Mouse (Mus musculus) central nervous system, embryonic 14 days (tissue): Measurements from ENCODE around the gene Lgals2. TPM values are rescaled to one million over a fixed set of nuclear protein-coding genes. Genes with fewer than 3 reads are reported as not detected.

ENCODE experiments used
- polyA plus RNA-seq: library from polyadenylated mRNA; depleted of rRNA; stranded (reverse); fragments of >200 nt; gene quantifications from 2 replicates; pipeline ENCODE4 v1.2.3, GENCODE M21; 2012; rRNA removed

Lgals2 gene
- 0.10 and 0.29 TPM in 2 replicates for polyA plus RNA-seq

DNA sequence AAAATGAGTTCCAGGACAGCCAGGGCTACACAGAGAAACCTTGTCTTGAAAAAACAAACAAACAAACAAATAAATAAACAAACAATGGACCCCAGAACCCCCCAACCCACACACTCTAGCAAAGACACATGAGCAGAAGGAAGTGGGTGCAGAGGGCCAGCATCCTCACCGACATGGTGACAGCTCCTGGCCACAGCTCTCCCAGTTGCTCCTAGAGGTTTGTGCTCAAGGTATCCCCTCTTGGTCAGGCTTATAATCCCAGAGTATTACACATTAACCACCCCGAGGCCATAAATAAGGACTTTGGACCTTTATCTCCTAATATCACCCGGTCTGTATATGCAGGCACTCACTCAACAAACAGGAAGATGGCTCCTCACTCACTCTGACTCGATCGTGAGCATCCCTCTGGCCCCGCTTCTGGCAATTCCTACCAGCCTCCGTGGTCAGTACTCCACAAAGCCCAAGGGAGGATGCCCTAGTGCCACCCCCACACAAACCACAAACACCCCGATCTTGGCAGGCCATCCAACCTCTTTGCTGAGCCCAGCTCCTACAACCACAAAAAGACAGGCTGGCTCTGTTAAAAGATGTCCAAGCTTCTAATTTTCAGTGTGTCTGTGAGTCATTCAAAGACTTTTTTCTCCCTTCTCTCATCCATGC lies at the start of gene Lgals2:
Gene Lgals2 (minus strand): TSS at position 227 of the 663 bp plus-strand sequence.

DNA sequence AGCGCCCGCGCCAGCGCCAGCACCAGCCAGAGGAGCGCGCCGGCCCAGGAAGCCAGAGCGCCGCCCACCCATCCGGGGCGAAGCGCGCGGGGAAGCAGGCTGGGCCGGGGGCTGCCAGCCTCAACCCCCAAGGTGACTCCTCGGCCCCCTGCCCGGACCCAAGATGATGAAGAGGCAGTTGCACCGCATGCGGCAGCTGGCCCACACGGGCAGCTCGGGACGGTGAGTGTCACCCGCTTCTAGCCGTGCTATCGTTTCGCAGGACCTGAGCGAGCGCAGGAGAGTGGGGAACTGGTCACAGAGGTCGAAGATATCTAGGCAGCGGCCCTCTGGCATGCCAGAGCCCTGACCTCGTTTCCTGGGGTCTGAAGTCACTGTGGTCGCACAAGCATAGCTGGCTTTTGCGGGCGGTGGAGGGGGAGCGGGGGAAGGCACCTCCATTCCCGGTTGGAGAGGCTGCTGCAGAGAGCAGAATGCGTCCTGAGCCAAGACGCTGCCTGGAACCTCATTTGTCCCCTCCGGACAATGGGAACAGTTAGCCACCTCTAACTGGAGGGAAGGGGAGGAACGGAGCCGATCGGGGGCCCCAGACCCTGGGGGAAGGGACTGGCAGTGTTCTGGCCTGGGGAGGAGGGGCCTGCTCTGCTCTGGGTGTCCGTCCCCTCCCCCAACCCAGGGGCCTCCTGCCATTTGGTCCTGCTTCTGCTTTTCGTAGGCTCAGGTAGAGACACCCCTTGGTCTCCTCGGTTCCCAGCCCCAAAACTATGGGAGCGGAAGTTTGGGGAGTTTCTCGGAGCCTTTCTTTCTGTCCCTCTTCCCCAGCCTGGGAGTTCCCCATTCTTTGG lies 44.6 kb upstream of the Lgals2 start, which contains the start of gene Sh3bp1:
Gene Sh3bp1 (plus strand): TSS at position 29 of the 845 bp plus-strand sequence.

DNA sequence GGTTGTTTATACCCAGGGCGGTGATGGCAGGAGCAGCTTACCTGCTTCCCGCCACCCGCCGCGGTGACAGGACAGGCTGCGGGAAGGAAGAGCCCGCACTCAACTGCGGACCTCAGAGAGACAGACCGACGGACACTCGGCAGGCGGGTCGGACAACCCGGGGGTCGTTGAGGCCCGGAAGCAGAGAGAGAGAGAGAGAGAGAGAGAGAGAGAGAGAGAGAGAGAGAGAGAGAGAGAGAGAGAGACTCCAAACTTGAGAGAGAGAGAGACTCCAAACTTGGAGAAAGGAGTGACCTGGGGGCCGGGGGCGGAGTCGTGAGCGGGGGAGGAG lies 44.0 kb upstream of the Lgals2 start, which contains the start of gene Gm49510:
Gene Gm49510 (plus strand): TSS at position 259 of the 331 bp plus-strand sequence.

DNA sequence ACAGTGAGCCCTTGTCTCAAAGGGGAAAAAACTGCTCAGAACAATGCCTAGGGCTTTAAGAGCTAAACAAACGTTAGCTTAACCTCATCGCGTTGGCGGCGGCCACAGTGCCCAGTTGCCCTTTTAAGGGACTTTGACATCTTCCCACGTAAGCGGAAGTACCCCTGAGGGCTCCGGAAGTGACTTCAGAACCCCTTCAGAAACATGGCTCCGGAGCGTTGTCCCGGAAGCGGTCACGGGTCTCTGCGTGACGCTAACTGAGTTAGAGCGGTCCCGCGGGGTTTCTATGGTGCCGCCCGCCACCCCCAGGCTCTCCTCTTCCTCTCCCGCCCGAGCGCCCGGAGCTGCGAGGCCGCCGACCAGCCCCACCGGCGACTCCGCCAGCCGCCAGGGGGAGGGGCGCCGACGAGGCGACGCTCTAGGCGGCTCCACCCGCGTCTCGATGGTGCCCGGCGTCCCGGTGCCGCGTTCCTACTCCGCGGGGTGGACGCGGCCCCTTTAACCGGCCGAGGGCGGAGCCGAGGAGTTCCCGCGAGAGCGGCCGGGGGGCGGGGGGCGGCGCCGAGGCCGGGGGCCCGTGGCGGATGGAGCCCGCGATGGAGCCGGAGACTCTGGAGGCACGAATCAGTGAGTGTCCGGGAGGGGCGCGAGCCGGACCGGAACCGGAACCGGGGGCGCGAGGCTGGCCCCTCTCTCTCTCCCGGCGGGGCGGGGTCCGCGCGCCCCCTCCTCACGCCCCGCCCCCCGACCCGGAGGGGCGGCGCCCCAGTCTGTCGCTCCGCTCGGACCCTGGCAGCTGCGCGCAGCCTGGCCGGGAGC lies 21.9 kb upstream of the Lgals2 start, which contains the start of gene Gga1:
Gene Gga1 (plus strand): TSS at position 200 of the 819 bp plus-strand sequence.

DNA sequence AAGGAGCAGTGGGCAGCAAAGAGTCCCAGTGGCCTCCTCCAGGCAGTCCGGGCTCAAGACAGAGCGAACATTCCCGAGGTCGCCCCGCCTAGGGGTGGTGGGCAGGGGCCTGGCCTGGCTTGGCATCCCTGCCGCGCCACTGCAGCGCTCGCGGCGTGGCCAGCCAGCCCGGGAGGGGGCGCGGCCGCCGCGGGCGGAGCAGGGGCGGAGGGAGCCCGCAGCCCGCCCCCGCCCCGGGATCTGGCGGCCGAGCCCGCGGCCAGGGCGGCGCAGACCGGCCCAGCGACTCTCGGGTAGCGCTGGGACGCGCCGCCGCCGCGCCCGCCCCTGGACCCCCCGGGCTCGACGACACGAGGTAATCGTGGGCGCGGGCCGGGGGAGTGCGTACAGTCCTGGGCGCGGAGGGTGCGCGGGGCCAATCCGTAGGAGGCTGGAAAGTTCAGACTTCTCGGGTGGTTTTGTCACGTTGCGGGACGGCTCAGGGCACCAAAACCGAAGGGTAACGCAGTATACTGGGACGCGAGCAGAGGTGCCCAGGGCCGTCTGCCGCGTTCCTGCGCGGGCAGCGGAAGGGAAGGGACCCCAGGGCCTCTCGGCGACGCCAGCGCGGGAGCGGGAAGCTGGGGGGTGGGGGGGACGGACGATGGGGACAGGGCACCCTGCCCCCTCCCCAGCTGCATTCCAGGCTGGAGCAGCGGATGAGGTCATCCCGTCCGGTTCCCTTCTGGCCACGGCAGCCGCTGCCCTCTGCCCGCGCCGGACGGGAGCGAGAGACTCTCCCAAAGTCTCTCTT lies 12.8 kb downstream of the Lgals2 start, which contains the start of gene Cdc42ep1:
Gene Cdc42ep1 (plus strand): TSS at position 254 of the 793 bp plus-strand sequence.

DNA sequence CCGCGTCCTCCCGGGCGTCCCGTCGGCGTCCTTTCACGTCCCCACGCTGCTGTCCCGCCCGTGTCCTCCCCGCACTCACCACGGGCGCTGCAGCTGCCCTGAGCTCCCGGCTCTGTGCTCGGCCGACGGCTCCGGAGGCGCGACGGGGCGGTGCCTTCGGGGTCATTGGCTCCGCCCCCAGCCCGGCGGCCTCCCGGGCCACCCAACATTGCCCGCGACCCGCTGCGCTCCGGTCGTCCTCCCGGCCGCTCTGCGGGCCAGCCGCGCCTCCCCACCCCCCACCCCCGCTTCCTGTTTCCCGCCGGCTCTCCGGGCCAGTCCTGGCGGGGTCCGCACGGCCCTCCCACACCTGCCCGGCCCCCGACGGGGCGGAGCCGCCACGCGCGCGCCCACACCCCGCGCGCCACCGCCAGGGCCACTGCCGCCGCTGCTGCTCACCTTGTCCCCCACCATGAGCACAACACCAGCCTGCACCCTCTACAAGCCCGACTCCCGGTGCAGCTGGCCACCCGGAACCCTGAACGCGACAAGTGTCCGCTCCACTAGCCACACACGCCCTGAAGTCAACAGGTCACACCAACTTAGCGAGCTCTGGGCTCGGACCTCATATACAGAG lies 52.4 kb downstream of the Lgals2 start, which contains the start of gene Card10:
Gene Card10 (minus strand): TSS at position 267 of the 616 bp plus-strand sequence.

Other genes starting within 250 kb of the Lgals2 start
- 12.1 and 12.6 TPM in 2 replicates for gene Elfn2, start 136.8 kb downstream of the Lgals2 start, polyA plus RNA-seq
- gene Mfng, start 82.1 kb downstream of the Lgals2 start, polyA plus RNA-seq, result 41.0 and 71.7 TPM in 2 replicates
- 3.8 and 5.4 TPM in 2 replicates for gene Card10, start 52.5 kb downstream of the Lgals2 start, polyA plus RNA-seq
- gene Cdc42ep1, start 12.9 kb downstream of the Lgals2 start, polyA plus RNA-seq, result 9.1 and 13.2 TPM in 2 replicates
- gene Gga1, start 21.7 kb upstream of the Lgals2 start, polyA plus RNA-seq, result 65.7 and 68.2 TPM in 2 replicates
- gene Gm49510, start 44.1 kb upstream of the Lgals2 start, polyA plus RNA-seq, result 0.02 and 0.03 TPM in 2 replicates
- gene Sh3bp1, start 44.2 kb upstream of the Lgals2 start, polyA plus RNA-seq, result 13.7 and 27.6 TPM in 2 replicates
- 87.9 and 100 TPM in 2 replicates for gene Pdxp, start 58.4 kb upstream of the Lgals2 start, polyA plus RNA-seq
- gene Lgals1, start 71.2 kb upstream of the Lgals2 start, polyA plus RNA-seq, result 226 and 578 TPM in 2 replicates
- gene Nol12, start 79.4 kb upstream of the Lgals2 start, polyA plus RNA-seq, result 41.2 and 43.8 TPM in 2 replicates
- 48.5 and 58.0 TPM in 2 replicates for gene Triobp, start 92.2 kb upstream of the Lgals2 start, polyA plus RNA-seq
- 278 and 348 TPM in 2 replicates for gene H1f0, start 172.9 kb upstream of the Lgals2 start, polyA plus RNA-seq
- 0.07 and 0.24 TPM in 2 replicates for gene Galr3, start 186.4 kb upstream of the Lgals2 start, polyA plus RNA-seq
- 58.6 and 61.8 TPM in 2 replicates for gene Ankrd54, start 207.4 kb upstream of the Lgals2 start, polyA plus RNA-seq
- gene Eif3l, start 219.7 kb upstream of the Lgals2 start, polyA plus RNA-seq, result 173 and 188 TPM in 2 replicates